Mouse (Mus musculus) v-Abl transformed pro-B cells (cell line): ENCODE measurements around the gene Hbp1.

Experiments
- in situ Hi-C, 2 experiments: fragments of 400-800 bp; cut with MboI; formaldehyde crosslinking; loops; one replicate each; pipeline ENCODE4 v1.15.1; 2025; ENCODE audit not compliant: unreplicated experiment in 2 of 2

The Hbp1 gene

DNA sequence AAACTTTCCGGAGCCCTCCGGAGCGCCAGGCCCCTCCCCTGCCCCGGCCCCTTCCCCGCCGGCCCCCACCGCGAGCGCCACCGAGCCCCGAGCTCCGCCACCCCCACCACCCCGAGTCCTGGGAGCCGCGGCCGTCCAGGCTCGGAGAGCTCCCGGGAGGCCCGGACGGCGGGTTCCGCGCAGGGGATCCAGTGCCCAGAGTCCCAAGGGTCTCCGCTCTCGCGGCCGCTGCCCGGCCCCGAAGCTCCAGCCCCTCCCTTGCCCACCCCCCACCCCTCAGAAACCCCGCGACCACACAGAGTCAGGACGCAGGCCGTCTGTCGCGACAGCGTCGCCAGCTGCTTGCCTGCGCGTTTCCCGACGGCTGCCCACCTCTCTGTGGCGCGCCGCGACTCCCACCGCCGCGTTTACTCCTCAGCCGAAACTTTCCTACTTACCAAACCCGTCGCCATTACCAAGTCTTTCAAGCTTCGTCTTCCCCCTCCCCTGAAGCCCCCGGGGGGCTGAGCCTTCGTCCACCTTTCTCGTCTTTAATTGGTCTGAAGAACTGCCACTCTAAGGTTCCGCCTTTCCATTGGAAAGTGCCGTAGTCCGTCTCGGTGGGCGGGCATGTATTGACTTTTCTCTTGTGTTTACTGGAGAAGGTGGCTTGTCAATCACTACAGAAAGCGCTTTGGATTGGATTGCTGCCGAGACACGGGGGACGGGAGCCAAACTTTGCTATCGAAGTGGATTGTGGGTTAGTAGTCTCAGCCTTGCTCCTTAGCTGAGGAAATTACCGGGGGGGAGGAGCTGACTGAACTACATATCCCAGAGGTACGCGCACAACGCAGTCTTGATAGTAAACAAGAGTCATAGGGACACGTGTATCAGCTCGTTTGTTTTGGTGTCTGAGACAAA, at the start of gene Hbp1:
Gene Hbp1, minus strand, starts transcription at position 777 of the 900 bp plus-strand sequence.
- in situ Hi-C loops = loop anchor here (10.0 to 25.0 kb wide), 5 partner anchors 687 to 1362 kb away; no protein-coding TSS in a partner anchor

GRCm38 (mm10) chr12:31998706-31999105, 48.4 kb upstream of the Hbp1 start:
- in situ Hi-C loops = no loop called here

GRCm38 (mm10) chr12:31997328-31997878, 47.1 kb upstream of the Hbp1 start:
- in situ Hi-C loops = no loop called here

- in situ Hi-C loops = no loop called here
These were observed 46.5 kb upstream of the Hbp1 start for GRCm38 (mm10) chr12:31996877-31997276.

GRCm38 (mm10) chr12:31990575-31990974, 40.2 kb upstream of the Hbp1 start:
- in situ Hi-C loops = no loop called here

DNA sequence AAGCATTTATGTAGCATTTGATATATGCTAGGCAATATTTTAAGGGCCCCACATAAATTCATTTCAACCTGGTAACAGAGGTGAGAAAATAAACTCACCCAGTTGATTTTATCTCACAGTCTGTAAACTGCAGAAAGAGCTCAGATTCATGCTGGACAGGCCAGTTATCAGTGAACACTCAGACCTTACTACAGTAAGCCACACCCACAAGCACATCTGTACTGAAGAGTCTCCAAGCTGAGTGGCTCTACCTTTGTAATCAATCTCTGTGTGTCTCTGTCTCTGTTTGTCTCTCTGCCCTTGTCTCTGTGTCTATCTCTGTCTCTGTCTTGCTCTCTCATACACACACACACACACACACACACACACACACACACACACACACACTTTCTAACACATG, 39.4 kb upstream of the Hbp1 start:
- in situ Hi-C loops = no loop called here

- in situ Hi-C loops = no loop called here
These were observed 36.1 kb upstream of the Hbp1 start for GRCm38 (mm10) chr12:31986463-31986862.

GRCm38 (mm10) chr12:31985738-31986137, 35.4 kb upstream of the Hbp1 start:
- in situ Hi-C loops = no loop called here

- in situ Hi-C loops = loop anchor here in 1 of 2 experiments (5.0 kb wide), 1 partner anchor 68 kb away; no protein-coding TSS in a partner anchor
These were observed 34.3 kb upstream of the Hbp1 start for GRCm38 (mm10) chr12:31984664-31985063.

DNA sequence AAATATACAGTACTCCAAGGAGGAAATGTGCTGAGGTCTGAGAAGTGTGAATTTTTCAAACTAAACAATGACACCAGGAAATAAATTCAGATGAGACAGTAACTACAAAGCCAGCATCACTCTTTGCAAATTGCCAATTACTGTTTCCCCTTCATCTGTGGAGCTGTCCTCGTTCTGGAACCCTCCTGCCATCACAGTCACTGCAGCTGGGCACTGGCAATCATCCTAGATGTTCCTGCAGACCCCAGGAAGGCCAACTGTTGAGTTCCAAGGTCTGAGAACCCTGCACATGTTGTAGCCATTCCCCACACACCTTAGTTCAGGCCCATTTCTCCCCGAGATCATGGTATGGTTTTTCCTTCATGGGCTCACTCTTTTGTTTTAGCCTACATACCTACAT, 33.9 kb upstream of the Hbp1 start:
- in situ Hi-C loops = loop anchor here in 1 of 2 experiments (5.0 kb wide), 1 partner anchor 68 kb away; no protein-coding TSS in a partner anchor

GRCm38 (mm10) chr12:31983769-31984168, 33.4 kb upstream of the Hbp1 start:
- in situ Hi-C loops = loop anchor here in 1 of 2 experiments (5.0 kb wide), 1 partner anchor 69 kb away; no protein-coding TSS in a partner anchor

DNA sequence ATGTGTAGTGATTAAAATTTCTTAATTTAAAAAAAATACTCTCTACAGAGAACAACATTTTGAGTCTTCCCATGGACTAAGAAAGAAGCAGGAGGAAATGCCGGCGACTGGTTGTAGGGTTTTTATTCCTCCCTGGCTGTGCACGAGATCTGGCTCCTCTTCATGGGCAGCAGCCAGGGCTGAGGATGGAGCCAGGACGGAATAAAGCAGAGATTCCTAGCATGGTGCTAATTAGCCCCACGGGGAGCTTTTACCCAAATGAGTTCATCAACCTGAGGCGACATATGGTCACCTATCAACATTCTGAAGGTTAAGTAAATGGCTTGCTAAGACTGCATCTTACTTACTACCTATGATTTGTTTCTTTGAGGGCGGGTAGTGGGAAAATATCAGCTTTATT, 32.9 kb upstream of the Hbp1 start:
- in situ Hi-C loops = loop anchor here in 1 of 2 experiments (5.0 kb wide), 1 partner anchor 69 kb away; no protein-coding TSS in a partner anchor

- in situ Hi-C loops = no loop called here
These were observed 27.4 kb upstream of the Hbp1 start for GRCm38 (mm10) chr12:31977613-31978195.

- in situ Hi-C loops = no loop called here
These were observed 26.2 kb upstream of the Hbp1 start for GRCm38 (mm10) chr12:31976544-31976943.

GRCm38 (mm10) chr12:31973473-31974172, 23.3 kb upstream of the Hbp1 start:
- in situ Hi-C loops = loop anchor here (5.0 to 25.0 kb wide), 4 partner anchors 84 to 1339 kb away; no protein-coding TSS in a partner anchor

- in situ Hi-C loops = loop anchor here (5.0 to 25.0 kb wide), 4 partner anchors 86 to 1341 kb away; no protein-coding TSS in a partner anchor
These were observed 21.2 kb upstream of the Hbp1 start for GRCm38 (mm10) chr12:31971547-31971946.

GRCm38 (mm10) chr12:31969111-31969510, 18.8 kb upstream of the Hbp1 start:
- in situ Hi-C loops = loop anchor here (5.0 to 25.0 kb wide), 8 partner anchors 178 to 1343 kb away; no protein-coding TSS in a partner anchor

- in situ Hi-C loops = loop anchor here (5.0 to 25.0 kb wide), 8 partner anchors 180 to 1345 kb away; no protein-coding TSS in a partner anchor
These were observed 17.2 kb upstream of the Hbp1 start for GRCm38 (mm10) chr12:31967536-31967935.

DNA sequence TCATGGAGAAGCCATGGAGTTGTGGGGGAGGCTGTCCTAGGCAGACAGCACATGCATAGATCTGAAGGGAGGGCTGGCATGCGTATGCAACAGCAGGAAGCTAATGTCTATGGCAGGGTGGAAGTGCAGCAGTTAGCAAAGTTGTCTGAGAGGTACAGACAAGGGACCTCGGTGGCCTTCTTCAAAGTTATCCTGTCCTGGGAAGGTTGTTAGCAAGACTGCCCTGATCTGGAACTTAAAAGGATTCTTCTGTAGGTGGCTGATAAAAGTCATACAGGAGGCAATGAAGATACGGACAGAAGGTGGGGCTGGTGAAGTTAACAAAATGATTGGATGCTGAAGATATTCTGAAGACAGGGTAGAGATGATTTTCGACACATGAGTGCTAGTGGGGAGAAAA, 16.1 kb upstream of the Hbp1 start:
- in situ Hi-C loops = loop anchor here (5.0 to 25.0 kb wide), 8 partner anchors 181 to 1346 kb away; no protein-coding TSS in a partner anchor
